Mouse (Mus musculus): ENCODE measurements at regions not wholly inside any gene's neighbourhood (a gene's known extent, or its start where the extent isn't known, plus 50 kb on each side); places are given as distances from the start of the nearest gene placed in this dataset.

GRCm38 (mm10) chr1:73857497-73857896 is 266.8 kb downstream of the Tns1 start:
- no peak for ATAC-seq
- Histone ChIP-seq H3K9ac (no peak overlapping the region), H3K36me3 (no peaks in the 10 kb centered on the region), H3K4me3 (no peak overlapping the region), H3K27ac (no peak overlapping the region), H3K27me3 (replicated peaks) (no peaks in the 10 kb centered on the region), H3K9me3 (replicated peaks) (no peaks in the 10 kb centered on the region), H3K4me1 (no peaks in the 10 kb centered on the region), H3K4me2 (no peak overlapping the region)
- 66% methylated on average over 5 of the region's 5 CpGs for WGBS (ENCODE audit: insufficient replicate concordance)

DNA sequence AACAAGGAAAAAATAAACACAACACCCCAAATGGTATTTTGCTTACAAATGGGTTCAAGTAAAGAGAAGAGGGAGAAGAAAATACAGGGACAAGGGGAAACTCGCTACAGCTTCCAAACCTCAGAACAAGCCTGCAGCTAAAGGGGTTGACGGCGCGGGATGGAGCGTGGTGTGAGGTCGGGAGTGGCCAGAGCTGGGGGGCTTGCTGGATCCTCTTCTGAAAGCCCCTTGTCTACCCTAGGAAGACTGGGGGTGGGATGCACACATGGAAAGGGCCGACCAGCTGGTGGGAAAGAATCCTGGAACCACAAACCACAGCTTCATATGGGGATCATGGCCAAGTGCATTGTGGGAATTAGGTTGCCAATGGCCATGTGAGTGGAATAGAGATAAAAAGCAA is 267.4 kb downstream of the Tns1 start:
- H3K4me3 ChIP-seq, result no peak overlapping the region
- no peak overlapping the region for H3K27ac ChIP-seq
- no peaks in the 10 kb centered on the region for H3K36me3 ChIP-seq
- no peak for ATAC-seq
- WGBS (ENCODE audit: insufficient replicate concordance), result 80% methylated on average over 7 of the region's 7 CpGs
- H3K9ac ChIP-seq, result no peak overlapping the region
- no peak overlapping the region for H3K4me2 ChIP-seq
- no peaks in the 10 kb centered on the region for H3K27me3 ChIP-seq (replicated peaks)
- H3K4me1 ChIP-seq, result no peaks in the 10 kb centered on the region
- no peaks in the 10 kb centered on the region for H3K9me3 ChIP-seq (replicated peaks)

GRCm38 (mm10) chr1:73855306-73855705 is 268.9 kb downstream of the Tns1 start:
- WGBS (ENCODE audit: insufficient replicate concordance), result 72% methylated on average over 4 of the region's 4 CpGs
- Histone ChIP-seq H3K27me3 (replicated peaks) (no peaks in the 10 kb centered on the region), H3K4me2 (no peak overlapping the region), H3K27ac (no peak overlapping the region), H3K36me3 (no peaks in the 10 kb centered on the region), H3K4me3 (no peak overlapping the region), H3K4me1 (no peaks in the 10 kb centered on the region), H3K9me3 (replicated peaks) (no peaks in the 10 kb centered on the region), H3K9ac (no peak overlapping the region)
- ATAC-seq, result no peak

DNA sequence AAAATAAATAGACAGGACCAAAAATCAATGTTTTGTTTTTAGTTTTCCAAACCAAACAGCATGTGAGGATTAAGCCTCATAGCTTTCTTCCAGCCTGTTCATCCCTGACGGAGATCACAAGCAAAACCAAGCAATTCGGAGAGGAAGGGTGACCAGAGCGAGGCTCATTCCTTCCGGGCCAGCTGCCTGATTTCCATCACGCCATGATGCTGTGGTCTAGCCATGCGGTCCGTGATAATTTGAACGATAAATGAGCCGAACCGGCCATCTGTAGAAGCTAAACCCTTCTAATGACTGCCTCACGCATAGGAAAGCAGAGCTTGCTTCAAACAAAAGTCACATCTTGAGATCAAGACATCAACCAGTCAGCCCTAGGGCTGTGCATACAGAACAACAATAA is 270.4 kb downstream of the Tns1 start:
- Histone ChIP-seq H3K9ac (no peak overlapping the region), H3K36me3 (no peaks in the 10 kb centered on the region), H3K9me3 (replicated peaks) (no peaks in the 10 kb centered on the region), H3K4me3 (no peak overlapping the region), H3K27ac (no peak overlapping the region), H3K27me3 (replicated peaks) (no peaks in the 10 kb centered on the region), H3K4me2 (no peak overlapping the region), H3K4me1 (no peaks in the 10 kb centered on the region)
- WGBS (ENCODE audit: insufficient replicate concordance), result 75% methylated on average over 11 of the region's 11 CpGs
- ATAC-seq, result no peak

- H3K4me2 ChIP-seq, result no peak overlapping the region
- H3K27me3 ChIP-seq (replicated peaks), result no peaks in the 10 kb centered on the region
- H3K9me3 ChIP-seq (replicated peaks), result no peaks in the 10 kb centered on the region
- no peak overlapping the region for H3K27ac ChIP-seq
- WGBS (ENCODE audit: insufficient replicate concordance), result 77% methylated on average over 11 of the region's 11 CpGs
- no peaks in the 10 kb centered on the region for H3K36me3 ChIP-seq
- H3K4me3 ChIP-seq, result no peak overlapping the region
- ATAC-seq, result no peak
- H3K9ac ChIP-seq, result no peak overlapping the region
- no peaks in the 10 kb centered on the region for H3K4me1 ChIP-seq
Measured at GRCm38 (mm10) chr1:73850173-73851014, 273.9 kb downstream of the Tns1 start.

GRCm38 (mm10) chr1:73848370-73848769 is 275.9 kb downstream of the Tns1 start:
- Histone ChIP-seq H3K36me3 (no peaks in the 10 kb centered on the region), H3K4me2 (no peak overlapping the region), H3K4me3 (no peak overlapping the region), H3K4me1 (no peaks in the 10 kb centered on the region), H3K9ac (no peak overlapping the region), H3K9me3 (replicated peaks) (no peaks in the 10 kb centered on the region), H3K27ac (no peak overlapping the region), H3K27me3 (replicated peaks) (no peaks in the 10 kb centered on the region)
- ATAC-seq, result no peak
- 51% methylated on average over 3 of the region's 3 CpGs for WGBS (ENCODE audit: insufficient replicate concordance)

GRCm38 (mm10) chr1:73847126-73847525 is 277.1 kb downstream of the Tns1 start:
- Histone ChIP-seq H3K4me3 (no peak overlapping the region), H3K4me1 (no peaks in the 10 kb centered on the region), H3K27me3 (replicated peaks) (no peaks in the 10 kb centered on the region), H3K36me3 (no peaks in the 10 kb centered on the region), H3K9me3 (replicated peaks) (no peaks in the 10 kb centered on the region), H3K27ac (no peak overlapping the region), H3K9ac (no peak overlapping the region), H3K4me2 (no peak overlapping the region)
- 52% methylated on average over 3 of the region's 3 CpGs for WGBS (ENCODE audit: insufficient replicate concordance)
- no peak for ATAC-seq

- Histone ChIP-seq H3K36me3 (no peaks in the 10 kb centered on the region), H3K9me3 (replicated peaks) (no peaks in the 10 kb centered on the region), H3K4me2 (no peak overlapping the region), H3K9ac (no peak overlapping the region), H3K4me3 (no peak overlapping the region), H3K27me3 (replicated peaks) (no peaks in the 10 kb centered on the region), H3K4me1 (no peaks in the 10 kb centered on the region), H3K27ac (no peak overlapping the region)
- 72% methylated on average over 5 of the region's 5 CpGs for WGBS (ENCODE audit: insufficient replicate concordance)
- ATAC-seq, result no peak
Measured at GRCm38 (mm10) chr1:73845115-73845514, 279.1 kb downstream of the Tns1 start.

GRCm38 (mm10) chr1:73844574-73844973 is 279.7 kb downstream of the Tns1 start:
- Histone ChIP-seq H3K27me3 (replicated peaks) (no peaks in the 10 kb centered on the region), H3K36me3 (no peaks in the 10 kb centered on the region), H3K27ac (no peak overlapping the region), H3K4me3 (no peak overlapping the region), H3K4me2 (no peak overlapping the region), H3K9ac (no peak overlapping the region), H3K4me1 (no peaks in the 10 kb centered on the region), H3K9me3 (replicated peaks) (no peaks in the 10 kb centered on the region)
- 59% methylated on average over 3 of the region's 3 CpGs for WGBS (ENCODE audit: insufficient replicate concordance)
- ATAC-seq, result no peak

DNA sequence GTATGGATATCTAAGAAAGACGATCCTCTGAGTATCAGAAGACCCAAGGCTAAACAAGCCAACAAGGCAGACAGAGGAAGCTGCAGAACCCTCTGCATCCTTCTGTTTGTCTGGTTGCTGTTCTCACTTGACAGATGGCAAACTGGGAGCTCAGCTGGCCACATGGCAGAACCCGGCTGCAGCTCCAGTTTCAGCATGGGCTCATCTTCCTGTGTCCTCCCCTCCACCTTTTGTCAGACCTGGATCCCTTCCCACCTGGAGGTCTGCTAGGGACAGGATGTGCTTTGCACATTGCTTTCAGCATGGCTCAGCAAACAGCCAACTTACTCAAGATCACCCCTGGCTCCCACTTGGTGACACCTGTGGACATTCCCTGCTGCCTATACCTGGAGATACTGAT is 284.9 kb downstream of the Tns1 start:
- 68% methylated on average over 2 of the region's 2 CpGs for WGBS (ENCODE audit: insufficient replicate concordance)
- no peaks in the 10 kb centered on the region for H3K27me3 ChIP-seq (replicated peaks)
- ATAC-seq, result no peak
- no peak overlapping the region for H3K27ac ChIP-seq
- no peaks in the 10 kb centered on the region for H3K4me1 ChIP-seq
- no peaks in the 10 kb centered on the region for H3K9me3 ChIP-seq (replicated peaks)
- no peaks in the 10 kb centered on the region for H3K36me3 ChIP-seq
- no peak overlapping the region for H3K4me2 ChIP-seq
- no peak overlapping the region for H3K9ac ChIP-seq
- H3K4me3 ChIP-seq, result no peak overlapping the region

- Histone ChIP-seq H3K36me3 (no peaks in the 10 kb centered on the region), H3K27ac (no peak overlapping the region), H3K4me1 (no peaks in the 10 kb centered on the region), H3K9ac (no peak overlapping the region), H3K27me3 (replicated peaks) (no peaks in the 10 kb centered on the region), H3K4me3 (no peak overlapping the region), H3K9me3 (replicated peaks) (no peaks in the 10 kb centered on the region), H3K4me2 (no peak overlapping the region)
- ATAC-seq, result no peak
Measured at GRCm38 (mm10) chr1:73836680-73837079, 287.6 kb downstream of the Tns1 start.

DNA sequence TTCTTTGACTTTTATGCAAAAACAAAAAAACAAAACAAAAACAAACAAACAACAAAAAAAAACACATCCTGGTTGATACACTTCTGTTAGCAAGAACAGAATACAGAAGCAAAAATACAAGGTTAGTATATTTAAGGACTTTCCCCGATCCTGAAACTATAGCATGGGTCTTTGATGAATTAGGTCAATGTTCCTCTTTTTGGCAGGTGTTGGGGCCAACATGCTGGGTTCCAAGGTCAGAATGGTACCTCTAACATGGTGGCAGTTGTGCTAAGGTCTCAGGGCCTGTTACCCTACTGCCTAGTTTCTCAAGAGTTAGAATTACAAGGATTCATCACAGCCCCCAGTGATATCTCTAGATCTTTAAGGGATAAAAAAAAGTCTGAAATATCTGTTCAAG is 289.7 kb downstream of the Tns1 start:
- H3K4me3 ChIP-seq, result no peak overlapping the region
- H3K36me3 ChIP-seq, result no peaks in the 10 kb centered on the region
- no peaks in the 10 kb centered on the region for H3K27me3 ChIP-seq (replicated peaks)
- no peak for ATAC-seq
- no peaks in the 10 kb centered on the region for H3K4me1 ChIP-seq
- no peak overlapping the region for H3K27ac ChIP-seq
- no peaks in the 10 kb centered on the region for H3K9me3 ChIP-seq (replicated peaks)
- no peak overlapping the region for H3K4me2 ChIP-seq
- 67% methylated on average over 1 of the region's 1 CpGs for WGBS (ENCODE audit: insufficient replicate concordance)
- no peak overlapping the region for H3K9ac ChIP-seq
